Mouse (Mus musculus) urinary bladder, adult 18-20 months (tissue): ENCODE data around the gene Larp6.

Source experiments
- DNase-seq, 2 experiments: peaks; one replicate each; pipeline ENCODE4 v3.0.0; 2022; ENCODE audit warnings: low spot score in 2 of 2, mixed read lengths in 2 of 2

Larp6 gene

DNA sequence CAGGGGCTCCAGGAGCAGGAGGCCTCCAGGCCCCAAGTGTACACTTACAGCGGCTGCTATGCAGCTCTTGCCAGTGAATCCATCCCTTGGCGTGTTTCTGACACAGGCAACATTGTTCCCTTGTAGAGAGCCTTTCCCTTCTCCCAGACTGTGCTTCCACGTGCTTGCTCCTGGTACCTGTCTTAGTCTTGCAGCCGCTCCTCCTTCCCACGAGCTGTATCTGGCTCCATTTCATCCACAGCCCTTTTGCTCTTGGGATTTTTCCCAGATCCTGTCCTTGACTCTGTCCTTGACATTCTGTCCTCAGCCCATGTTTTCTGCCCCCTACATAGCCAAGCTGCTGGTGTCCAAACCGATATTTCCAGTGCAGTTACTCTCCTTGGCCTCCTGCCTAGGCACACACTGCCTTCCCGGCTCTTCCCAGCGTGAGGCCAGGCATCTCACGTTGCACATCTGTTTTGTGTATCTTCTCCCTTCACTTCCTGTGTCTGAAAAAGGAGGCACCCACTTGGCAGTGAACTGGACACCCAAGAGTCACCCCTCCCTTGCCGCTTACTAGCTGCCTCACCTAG lies 46.7 kb downstream of the Larp6 start:
- no peak for DNase-seq

GRCm38 (mm10) chr9:60765181-60765580 lies 52.4 kb downstream of the Larp6 start:
- no peak for DNase-seq

DNA sequence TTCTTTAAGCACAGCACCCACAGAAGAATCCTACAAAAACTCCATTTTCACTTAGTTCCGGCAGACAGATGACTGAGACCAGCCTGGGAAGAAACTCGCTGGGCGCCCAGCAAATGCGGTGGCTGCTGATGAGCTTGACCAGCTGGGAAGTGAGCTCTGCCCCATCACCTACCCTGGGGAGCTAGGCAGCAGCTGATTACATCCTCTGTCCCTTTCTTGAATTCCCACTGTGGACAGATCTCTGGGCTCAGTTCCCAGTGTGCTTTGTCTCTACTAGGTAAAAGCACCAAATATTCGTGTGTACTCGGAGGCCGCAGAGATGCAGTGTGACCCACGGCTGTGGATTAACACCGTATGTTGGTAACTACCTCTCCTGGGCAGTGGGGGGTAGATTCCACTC lies 55.6 kb downstream of the Larp6 start:
- no peak for DNase-seq

DNA sequence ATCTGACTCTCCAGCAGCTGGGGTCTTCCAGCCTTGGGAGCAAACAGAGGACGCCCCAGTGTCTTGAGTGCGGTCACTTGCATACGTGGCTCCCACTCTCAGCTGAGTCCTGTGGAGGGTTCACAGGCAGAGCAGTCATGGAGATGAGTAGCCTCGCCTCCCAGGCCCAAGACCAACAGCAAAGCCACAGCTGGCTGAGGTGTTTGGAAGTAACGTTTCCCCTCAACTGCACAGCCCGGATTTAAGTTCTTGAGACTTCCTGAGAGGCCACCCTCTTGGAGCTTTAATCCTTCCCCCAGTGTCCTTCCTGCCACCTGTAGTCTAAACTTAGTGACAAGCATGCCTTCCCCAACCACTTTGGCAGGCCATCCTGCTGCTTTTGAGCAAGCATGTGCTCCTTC lies 56.9 kb downstream of the Larp6 start:
- no peak for DNase-seq

- DNase-seq: no peak
Measured at GRCm38 (mm10) chr9:60773713-60774112, 60.9 kb downstream of the Larp6 start.

- DNase-seq: no peak
Measured at GRCm38 (mm10) chr9:60776899-60777298, 64.1 kb downstream of the Larp6 start.

DNA sequence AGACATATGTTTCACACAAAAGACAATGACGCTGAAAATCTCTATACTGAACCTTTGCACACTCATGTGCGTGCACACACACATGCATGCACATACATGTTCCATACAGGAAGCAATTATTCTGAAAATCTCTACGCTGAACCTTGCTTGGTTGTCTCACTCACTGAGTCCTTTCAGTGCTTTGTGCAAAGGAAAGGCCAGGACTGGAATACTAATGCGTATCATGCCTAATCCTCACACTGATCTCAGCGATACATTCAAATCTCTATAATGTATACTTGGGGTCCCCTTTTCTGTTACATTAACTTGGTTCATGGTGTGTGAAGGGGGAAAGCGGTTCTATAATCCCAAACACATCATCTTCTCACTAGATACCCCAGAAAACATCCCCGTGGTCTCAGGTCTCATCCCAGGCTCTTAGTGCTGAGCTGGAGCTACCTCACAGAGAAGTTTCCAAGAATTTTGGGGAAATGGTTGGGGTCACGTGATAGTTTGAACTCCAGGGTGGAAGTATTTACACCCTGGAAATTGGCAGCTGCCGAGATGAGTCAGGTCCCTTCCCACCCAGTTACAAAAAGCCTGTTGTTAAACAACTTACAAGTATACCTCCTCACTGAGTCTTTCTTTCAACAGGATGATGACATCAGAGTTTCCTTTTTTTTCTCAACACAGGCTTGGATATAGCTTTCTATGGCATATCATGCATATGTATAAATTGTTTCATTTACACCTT lies 69.4 kb downstream of the Larp6 start:
- no peak for DNase-seq

- no peak for DNase-seq
Measured at GRCm38 (mm10) chr9:60785069-60785468, 72.3 kb downstream of the Larp6 start.

GRCm38 (mm10) chr9:60787517-60788110 lies 74.8 kb downstream of the Larp6 start:
- DNase-seq: no peak
